Mouse (Mus musculus): ENCODE measurements around the gene Lcmt1.

Lcmt1 gene

DNA sequence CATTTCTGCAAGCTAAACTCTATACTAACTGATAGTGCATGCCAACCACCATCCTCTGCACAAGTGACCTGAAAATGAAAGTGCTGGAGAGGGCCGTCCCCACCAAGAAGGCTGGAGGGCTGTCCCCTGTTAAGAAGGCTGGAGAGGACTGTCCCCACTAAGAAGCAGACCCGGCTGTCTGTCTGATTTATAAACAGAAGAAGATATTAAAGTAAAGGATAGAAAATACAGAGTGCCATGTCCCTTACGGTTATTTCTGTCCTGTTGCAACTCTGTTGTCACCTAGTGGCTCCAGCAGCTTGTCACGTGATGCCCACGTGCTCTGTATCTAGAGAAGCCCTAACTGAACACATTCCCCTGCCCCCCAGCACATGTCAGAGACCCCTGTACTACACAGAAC, 9.4 kb upstream of the Lcmt1 start:
- DNase-seq (ENCODE audit: low read depth, low spot score): peak; percentile 33

DNA sequence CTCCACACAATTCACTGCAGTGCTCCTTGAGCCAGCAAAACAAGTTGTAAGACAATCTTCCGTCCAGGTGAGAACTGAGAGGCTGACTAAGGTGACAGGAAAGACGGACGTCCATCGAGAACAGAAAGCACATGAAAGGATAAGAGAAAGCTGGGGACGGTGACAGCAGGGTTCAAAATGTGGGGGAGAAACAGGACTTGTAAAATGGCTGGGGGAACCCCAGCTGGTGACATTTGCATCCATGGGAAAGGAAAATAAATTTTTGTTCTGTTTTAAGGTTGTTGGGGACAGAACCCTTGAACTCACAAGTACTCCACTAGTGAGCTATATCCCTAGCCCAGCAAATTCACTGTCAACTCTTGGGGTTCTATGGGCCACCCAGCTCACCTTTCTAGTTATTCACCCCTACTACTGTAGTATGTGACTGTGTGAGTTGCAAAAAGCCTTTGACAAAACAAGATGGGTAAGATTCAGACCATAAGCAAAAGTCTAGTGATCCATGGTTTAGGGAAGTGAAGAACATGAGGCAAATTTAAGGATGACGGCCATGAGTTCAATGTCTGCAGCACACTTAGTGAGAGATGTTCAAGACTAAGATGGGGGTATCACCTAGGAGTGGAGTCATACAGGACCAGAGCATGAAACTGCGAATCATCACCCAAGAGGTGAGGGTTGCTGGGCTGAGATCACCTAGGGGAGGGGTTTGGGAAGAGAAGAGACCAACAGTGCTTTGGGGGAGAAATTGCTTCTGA, 8.2 kb upstream of the Lcmt1 start:
- DNase-seq (ENCODE audit: low read depth, low spot score): peak; percentile 25

DNA sequence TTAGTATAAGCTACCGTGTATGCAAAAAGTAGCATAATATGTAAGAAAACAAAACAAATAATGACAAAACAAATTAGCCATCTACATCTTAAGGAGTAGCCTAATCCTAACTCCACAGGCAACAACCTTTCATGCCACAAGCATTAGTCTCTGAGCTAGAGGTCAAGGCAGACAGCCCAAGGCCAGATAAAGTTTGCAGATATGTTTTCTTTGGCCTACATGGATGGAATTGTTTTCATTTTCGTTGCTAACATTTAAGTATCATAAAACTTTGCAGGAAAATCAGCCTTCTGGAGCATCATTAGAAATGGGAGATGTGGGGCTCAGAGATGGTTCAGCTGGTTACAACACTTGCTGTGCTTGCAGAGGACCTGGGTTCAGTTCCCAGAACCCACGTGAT, 6.8 kb upstream of the Lcmt1 start:
- no peak for DNase-seq (ENCODE audit: low read depth, low spot score)

DNA sequence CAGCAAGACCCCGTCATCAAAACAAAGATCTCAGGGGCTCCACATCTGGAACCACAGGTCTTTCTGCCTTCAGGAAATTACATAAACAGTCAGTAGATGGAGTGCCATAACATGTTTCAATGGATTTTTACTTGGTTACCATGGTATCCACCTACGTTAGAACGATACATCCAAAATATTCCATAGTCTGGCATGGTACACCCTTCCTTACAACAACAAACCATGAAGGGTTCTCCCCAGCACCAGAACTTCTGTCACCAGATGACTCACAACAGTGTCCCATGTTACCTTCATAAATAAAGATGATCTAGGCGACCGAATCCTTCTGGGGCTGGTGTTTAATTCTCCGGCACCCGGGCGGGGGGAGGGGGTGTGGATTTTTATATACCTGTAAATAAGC, 5.6 kb upstream of the Lcmt1 start:
- no peak for DNase-seq (ENCODE audit: low read depth, low spot score)

DNA sequence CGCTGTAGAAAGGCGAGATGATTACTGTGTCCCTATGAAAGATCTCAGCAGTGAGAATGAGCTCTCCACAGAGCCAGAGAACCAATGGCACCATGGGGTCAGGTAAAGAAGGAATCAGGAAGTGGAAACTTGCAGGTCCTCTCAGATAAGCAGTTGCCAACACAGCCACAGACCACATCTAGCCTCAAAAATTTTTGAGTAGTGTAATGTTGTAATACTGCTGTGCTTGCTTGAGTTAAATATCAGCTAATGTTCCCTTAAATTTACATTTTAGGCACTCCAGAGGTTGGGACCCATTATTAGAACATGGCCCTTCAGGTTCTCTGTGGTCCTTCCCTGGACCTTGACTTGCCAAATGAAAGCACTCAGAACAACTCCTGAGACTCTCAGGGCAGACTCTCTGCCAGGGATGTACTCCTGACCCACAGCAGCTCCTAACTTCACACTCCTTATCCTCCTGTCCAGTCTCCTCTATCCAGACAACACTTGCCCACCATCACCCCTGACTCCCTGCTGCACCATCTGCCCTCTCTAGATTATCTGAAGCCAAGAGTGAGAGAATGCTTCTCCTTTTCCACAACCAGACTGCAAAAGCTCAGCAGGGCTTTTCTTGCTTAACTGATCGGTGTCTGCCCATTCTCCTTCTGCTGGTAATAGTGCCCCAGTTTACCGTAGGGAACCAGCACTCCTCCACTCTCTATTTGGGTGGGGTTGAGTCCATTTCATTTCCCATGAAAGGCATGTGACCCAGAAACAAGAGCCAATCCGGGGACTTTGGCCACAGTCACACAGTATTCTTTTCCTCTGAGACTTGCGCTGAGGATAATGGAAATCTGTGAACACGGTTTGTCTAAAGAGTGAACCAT, 3.5 kb upstream of the Lcmt1 start:
- no peak for DNase-seq (ENCODE audit: low read depth, low spot score)

DNA sequence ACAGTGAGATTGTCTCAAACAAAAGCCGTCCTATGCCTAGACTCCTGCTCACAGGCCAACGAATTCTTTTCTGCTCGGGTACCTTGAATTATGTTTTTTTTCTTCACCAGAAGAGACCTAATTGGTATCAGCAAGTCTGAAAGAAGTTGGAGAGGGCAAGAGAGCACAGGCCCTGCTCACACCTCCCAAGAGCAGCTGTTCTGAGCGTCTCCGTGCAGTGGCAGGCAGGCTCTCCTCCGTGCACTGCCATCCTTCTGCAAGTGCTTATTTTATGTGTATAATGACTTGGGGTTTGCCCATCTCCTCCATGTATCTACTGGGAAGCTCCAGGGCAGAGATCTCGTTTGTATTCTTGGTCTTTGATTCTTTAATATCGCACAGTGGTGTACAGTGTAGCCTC, 2.8 kb upstream of the Lcmt1 start:
- DNase-seq (ENCODE audit: low read depth, low spot score): no peak

DNA sequence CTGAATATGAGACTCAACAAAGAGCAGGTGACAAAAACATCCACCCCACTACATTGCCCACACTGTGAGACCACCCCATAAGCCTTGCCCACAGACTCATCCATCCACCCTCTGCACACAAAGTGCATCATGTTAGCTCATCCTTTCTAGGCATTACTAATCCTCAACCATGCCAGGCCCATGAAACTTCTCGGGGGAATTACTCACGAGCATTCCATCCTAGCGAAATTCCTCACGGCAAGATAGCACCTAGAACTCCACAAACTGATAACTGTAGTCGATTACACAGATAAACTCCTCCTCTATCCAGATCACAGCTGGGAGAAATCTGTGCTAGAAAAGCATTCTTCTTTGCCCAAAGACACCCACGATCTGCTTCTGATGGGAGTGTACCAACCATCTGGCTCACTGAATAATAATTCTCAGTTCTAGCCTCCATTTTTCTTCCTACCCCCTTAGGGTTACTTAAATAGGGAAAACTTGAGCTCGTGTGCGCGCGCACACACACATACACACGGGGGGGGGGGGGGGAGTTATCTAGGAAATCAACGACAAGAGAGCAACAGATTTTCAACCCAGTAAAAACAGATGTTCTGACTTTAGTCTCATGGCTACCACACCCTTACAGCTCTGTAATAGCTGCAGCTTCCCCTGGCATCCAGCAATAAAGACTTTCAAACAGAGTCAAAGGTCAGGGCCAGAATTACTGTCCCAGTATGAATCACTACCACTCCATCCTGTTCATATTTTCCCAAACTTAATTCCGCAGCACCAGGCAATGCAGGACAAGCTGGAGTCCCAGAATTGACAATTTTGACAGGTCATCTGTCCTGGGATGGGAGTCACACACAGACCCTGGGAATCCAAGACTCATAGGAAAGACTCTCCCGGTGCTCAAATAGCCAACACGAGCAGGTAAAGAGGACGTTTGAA, 2.1 kb upstream of the Lcmt1 start:
- DNase-seq (ENCODE audit: low read depth, low spot score): no peak

DNA sequence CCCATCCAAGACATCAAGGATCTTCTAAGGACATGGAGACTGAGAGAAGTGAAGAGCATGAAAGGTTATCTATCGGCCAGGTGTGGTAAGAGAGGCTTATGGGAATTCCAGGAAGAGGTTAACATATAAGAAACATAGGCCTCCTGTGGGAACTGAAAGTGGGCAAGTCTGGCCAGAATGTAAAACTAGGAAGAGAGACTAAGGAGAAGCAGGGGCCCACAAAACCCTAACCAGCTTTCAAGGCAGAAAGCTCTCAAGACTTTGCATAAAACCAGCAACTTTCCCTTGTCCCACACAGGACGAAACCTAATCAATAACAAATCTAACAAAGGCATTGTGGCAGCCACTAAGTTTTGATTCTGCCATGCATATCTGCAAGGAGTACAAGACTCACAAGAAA, 1.4 kb upstream of the Lcmt1 start:
- no peak for DNase-seq (ENCODE audit: low read depth, low spot score)

DNA sequence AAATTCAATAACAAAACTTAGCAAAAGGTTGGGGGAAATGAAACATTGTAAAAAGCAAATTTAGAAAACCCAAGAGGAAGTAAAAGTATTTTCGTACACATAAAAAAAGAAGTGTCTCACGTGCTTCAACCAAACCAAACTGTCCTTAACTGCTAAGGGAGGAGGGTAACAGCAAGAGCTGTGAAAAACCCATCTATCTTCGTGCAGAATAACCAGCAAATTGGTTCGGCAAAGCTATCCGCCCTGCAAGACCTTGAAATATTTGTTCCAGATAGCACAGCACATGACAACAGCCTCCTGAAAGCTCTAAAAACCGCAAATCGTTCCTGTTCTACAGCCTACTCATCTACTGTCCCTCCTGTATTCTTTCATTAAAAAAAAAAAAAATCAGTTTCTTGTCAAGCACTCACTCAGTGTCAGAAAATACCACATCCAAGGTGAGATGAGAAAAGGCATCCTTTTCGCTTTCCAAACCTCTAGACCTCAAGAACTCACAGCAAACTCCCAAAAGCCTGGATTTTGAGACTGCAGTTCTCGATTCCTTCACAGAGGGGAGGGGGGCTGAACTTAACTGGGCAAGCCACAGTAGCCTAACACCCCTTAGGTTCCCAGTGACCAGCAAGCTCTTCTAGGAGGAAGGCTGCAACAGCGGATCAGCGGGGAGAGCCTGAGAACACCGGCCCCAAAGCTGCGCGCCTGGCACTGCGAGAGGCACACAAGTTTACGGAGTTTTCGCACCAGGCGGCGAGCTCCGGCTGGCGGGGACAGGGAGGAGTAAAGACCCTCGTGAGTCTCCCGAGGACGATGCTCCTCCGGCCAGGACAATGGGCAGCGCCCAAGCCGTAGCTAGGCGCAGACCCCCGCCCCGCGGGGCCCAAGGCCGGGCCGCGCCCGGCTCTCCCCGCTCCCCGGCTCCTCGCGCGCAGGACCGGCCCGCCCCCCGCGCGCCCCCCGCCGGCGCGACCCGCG, 522 bp upstream of the Lcmt1 start:
- peak; percentile 76 for DNase-seq (ENCODE audit: low read depth, low spot score)

DNA sequence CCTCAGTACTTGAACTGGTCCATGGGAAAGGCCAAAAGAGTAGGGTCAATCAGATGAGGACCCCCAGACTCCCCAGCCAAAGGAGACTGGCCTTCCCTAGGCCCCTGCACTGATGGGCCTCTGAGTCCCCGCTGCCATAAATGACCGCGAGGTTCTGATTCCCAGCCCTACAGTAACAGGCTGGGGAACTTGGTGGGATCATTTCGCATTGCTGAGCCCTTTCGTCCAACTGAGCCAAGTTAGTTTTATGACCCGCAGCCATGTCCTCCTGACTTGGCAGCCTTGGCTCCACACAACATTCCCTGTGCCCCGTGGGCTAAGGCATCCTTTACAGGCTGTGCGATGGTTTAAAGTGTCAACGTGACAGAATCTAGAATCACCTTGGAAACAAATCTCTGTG, 1.1 kb downstream of the Lcmt1 start:
- DNase-seq (ENCODE audit: low read depth, low spot score): peak; percentile 18

DNA sequence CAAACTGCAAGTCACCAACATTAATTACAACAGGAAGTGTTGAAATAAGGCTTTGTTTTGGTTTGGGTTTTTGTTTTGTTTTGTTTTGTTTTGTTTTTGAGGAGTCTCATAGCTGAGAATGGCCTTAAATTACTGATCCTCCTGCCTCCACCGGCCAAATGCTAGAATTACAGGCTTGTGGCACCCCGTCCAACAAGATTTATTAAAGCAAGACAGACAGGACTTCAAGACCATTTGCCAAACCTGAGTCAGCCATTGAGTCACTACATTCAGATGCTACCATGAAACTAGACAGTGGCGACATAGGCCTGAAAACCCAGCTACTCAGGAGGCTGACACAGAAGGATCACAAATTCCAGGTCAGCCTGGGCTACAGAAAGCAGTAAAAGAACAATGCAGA, 1.9 kb downstream of the Lcmt1 start:
- DNase-seq (ENCODE audit: low read depth, low spot score): peak; percentile 47

DNA sequence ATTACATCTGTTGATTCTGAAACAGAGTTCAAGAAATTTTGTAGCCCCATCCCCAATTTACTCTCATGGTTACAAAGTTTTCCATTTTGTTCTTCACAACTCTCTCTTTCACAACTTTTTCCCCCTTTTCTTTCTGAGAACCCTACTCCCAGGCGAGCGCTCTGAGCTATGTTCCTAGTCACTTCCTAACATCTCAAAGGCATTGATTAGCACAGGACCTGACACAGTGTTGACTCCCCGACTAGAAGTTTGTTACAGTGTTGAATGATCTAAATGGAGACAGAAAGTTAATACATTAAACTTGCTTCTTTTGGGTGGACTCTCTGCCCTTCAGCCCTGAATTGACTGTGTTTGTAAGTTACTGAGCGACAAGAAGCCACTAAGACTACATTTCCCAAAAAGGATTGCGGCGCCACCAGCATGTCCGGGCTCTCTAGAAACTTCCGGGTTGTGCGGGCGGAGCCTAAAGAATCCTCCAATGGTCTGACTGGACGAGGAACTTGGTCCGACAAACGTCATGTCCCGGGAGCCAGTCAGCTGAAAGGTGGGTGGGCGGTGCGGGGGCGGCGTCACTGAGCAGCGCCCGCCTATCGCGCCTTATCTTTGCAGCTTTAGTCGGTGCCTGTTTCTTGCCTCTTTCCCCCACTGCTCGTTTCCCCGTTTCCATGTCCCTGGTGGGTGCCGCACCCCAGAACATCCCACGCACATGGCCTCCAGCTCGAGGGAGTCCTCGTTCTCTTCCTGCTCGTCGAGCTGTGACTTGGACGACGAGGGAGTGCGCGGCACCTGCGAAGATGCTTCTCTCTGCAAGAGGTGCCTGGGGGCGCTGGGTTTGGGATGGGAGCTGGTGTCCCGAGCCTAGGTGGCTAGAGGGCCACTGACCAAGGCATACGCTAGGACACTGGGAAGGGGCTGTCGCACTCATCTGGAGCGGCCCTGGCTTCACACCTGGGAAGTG, 8.1 kb downstream of the Lcmt1 start:
- peak; percentile 97 for DNase-seq (ENCODE audit: low read depth, low spot score)

DNA sequence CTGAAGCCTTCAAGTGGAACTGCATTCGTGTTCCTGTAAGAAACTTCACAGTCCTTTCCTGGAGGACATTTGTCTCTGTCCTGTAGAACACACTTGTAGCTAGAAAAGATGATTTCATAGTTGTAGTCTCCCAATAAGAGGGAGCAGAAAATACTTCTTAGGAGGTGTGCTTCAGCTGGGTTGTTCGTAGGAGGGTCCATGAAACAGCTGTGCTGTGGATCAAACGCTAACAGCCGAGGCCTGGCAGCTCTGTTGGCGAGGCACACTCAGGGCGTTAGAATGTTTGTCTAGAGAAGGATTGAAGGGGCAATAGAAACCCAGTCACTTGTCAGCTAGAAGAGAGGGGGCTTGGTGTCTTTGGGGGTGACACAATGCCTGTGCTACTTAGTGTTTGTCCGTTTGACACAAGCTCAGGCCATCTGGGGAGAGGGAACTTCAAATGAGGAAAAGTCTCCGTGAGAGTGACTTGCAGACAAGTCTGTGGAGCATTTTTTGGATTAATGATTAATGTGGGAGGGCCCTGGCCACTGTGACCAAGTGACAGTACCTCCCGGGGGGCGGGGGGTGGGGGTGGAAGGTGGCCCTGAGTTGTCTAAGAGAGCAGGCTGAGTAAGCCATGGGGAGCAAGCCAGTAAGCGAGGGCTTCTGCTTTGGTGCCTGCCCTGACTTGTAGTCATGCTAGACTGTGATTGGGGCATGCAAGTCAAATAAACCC, 16.3 kb downstream of the Lcmt1 start:
- no peak for DNase-seq (ENCODE audit: low read depth, low spot score)

DNA sequence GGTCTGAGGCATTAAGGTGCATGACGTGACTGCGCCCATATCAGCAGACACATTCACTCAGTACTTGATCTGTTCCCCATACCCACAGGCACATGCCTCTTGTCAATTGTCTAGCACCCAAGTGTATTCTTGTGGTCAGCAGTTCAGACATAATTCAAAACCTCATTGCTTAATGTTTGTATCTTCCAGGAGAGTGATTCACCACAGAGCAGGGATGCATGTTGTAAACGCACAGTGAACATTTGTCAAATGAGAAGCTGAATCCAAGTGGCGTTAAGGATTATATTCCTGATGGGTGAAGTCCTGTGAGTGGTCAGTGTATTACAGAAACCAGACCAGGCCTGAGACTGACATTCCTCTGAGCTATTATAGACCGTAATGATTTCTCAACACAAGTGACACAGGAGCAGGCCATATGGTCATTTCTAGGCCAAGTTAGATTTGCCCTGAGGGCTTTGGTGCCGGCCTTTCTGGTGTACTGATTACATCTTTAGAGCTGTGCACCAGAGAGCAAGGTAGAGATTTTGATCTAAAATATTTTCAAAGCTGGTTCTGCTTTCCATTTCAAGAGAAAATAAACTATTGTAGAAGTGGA, 20.2 kb downstream of the Lcmt1 start:
- DNase-seq (ENCODE audit: low read depth, low spot score): no peak

DNA sequence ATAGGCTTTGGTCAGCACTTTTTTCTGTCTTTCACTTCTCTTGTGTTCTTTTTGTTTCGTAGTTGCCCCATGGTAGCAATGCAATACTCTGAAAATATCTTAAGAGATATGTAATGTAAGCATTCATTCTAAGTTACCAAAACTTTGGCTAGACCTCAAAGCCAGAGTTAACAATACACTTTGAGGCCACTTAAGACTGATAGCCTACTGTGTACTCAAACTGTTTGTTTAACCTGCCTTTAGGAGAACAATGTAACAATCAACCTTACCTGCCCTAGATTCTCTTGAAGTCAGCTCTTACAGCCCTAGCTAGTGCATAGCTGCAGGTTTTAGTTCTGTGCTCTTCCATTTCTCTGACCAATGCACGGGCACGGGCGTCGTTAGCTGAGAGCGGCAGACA, 24.7 kb downstream of the Lcmt1 start:
- DNase-seq (ENCODE audit: low read depth, low spot score): no peak

DNA sequence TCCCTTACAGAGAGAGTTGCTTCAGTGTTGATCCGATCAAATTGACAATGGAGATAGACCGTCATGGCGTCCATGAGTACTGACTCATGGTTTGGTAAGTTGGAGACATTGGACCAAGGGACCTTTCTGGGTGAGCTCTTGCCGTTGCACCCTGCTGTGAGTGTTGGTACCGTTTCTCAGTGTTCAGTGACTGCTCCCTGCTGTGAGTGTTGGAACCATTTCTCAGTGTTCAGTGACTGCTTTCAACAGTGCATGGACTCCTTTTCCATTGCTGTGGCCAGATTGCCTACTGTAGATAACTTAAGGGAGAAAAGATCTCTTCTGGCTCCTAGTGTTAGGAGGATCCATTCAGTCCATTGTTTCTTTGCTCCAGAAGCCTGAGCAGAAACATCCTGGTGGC, 27.3 kb downstream of the Lcmt1 start:
- no peak for DNase-seq (ENCODE audit: low read depth, low spot score)

DNA sequence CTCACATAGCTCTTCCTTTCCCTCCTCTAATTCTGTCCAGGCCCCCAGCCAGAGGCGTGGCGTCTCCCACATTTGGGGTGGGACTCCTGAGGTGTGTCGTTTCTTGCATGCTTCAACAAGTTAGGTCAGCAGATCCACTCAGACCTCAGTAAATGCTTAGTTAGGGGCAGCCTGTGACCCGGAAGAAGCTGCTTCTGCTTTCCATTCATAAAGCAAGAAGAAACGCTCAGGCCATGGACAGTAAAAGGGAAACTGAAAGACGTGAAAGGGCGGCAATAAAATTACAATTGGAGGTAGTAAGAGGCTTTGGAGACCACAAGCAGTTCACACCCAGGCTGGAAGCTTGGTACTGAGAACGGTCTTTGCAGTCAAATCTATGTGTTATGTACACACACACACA, 27.8 kb downstream of the Lcmt1 start:
- peak; percentile 88 for DNase-seq (ENCODE audit: low read depth, low spot score)

DNA sequence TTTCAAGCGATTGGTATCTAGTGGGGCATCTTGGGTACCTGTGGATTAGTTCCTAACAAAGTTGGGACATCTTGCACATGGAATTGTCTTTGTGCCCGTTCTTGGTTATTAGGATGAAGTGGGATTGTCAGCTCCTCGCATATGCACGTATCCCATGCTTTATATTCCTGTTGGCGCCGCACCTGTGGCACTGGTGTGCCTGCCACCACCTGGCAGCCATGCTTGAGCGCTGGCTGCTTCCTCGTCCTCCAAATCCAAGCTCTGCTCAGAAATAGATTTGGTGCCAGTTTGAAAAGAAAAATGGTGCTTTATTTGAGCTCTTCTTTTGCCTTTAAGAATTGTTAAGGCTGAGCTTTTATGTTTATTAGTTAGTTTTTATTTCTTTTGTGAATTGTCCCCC, 28.3 kb downstream of the Lcmt1 start:
- DNase-seq (ENCODE audit: low read depth, low spot score): no peak

DNA sequence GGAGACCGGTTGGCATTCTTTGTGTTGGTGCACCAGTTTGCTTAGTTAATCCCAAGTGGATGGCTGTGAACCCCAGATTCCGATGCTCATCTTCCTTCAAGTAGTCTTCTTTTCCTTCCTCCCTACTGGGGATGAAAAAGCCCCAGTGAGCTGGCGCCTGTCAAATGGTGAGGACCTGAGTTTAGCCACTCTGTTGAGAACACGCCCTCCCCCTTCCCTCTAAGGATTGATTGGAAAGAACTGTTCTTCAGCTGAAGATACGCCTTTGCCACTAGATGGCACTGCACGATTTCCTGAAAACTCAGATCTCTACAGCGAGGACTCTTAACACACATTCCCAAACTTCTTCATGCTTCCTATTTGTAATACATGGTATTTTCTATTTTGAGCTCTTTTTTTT, 29.2 kb downstream of the Lcmt1 start:
- peak; percentile 51 for DNase-seq (ENCODE audit: low read depth, low spot score)
